Mouse (Mus musculus) embryo, embryonic 10.5 days (tissue): ENCODE measurements around the gene Arhgef10l.

Source experiments
- DNase-seq: peaks from one replicate; pipeline ENCODE4 v3.0.0-alpha.2; 2015; ENCODE audit warnings: low spot score

Arhgef10l gene

DNA sequence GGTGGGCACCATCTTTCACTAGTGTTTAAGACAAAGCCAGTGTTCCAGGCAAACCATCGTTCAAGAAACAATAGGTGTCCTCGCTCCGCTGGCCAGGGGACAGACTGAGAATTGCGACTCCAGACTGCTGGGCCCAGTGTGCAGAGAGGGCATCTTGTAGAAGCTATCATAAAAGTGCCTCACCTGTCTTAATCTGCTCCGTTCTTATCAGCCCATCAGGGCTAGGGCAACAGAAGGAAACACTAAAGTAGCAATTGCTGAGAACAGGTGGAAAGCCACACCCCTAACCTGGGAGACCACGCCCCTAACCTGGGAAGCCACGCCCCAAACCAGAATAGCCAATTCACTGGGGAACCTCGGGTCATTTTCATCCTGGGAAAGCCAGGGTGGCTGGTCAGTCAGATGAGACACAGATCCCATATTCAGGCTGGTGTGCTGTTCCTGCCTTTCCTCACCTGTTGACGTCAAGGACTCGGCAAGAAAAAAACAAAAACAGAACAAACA is 140.1 kb downstream of the Arhgef10l start:
- DNase-seq = no peak

DNA sequence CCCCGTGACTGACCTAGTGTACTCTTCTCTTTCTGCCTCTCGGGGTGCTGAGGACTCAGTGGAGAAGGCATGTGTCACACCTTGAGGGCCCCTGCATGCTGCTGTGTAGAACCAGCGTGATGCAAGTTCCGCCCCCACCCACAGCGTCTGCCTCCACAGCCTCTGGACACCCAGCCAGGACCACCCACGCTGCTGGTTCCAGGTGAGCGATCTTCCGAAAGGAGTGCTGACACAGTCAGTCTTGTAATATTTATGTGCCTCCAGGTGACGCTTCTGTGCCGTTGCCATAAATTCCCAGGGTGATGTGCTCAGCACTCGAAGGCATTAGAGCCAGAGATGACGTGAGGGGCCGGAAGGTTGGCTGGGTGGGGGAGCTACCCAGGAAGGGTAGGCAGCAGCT is 140.9 kb downstream of the Arhgef10l start:
- no peak for DNase-seq

DNA sequence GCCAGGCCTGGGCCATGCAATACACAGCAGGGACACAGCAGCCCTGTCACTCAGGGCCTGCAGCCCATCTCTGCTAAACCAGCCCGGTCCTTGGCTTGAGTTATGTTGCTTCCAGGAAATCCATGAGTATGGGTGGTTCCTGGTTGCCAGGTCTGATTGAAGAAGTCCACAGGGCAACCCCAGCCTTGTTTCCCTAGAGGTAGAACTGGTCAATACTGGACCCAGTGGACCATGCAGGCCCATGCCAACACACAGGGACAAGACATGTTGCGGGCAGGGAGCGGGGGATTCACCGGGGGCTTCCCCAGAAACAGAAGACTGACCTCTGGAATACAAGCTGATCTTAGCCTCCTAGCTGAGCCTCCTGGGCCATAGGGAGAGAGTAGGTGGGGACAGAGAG is 142.9 kb downstream of the Arhgef10l start:
- DNase-seq = no peak

DNA sequence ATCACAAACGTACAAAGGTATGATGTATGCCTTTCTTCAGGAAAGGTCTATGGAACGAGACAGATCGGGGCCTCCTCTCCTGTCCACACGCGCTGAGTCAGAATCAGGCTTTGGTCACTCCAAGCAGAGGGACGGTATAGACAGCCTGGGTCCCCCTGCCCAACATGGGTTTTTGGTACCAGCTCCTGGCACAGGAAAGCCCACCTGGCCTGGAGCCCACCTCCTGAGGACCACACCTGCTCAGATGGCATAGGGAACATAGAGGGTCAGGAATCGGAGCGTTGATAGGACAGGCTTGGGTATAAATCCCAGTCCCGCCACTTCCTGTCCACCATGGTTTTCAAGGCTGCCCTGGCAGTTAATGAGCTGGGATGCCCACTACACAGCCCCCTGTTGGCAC is 145.1 kb downstream of the Arhgef10l start:
- DNase-seq = no peak

DNA sequence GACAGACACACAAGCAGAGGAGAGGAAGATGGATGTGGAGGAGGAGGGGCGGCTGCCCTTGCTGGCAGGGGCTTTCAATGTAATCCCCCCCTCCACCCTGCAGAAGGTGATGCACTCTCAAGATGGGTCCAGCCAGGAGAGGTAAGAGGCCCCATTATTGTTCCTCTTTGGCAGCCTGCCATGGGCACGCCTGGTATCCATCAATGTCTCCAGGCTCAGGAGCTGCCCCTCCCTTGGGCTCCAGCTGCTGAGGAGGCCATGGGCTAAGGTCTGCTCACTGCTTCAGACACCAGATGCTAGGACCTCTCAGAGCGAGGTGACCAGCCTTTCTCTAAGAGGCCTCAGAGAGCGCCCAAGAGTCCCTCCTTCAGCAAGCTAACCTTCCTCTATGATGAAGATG is 152.0 kb downstream of the Arhgef10l start:
- no peak for DNase-seq

DNA sequence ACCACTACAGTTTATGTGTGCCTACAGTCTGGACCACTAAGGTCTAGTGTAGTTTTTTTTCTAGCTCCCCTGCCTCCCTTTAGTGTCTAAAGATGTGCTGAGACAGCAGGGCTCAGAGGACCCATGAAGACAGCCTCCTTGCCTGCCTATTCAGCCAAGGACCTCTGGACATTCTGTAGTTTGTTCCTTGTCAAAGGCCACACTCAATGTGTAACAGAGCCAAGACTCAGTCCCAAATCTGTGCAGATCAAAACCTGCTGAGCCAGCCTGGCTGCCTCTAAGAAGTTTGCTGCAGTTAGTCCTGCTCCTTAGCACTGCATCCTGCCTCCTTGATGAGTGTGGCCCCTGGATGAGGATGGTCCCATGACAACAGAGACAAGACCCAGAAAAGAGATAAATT is 156.0 kb downstream of the Arhgef10l start:
- no peak for DNase-seq

DNA sequence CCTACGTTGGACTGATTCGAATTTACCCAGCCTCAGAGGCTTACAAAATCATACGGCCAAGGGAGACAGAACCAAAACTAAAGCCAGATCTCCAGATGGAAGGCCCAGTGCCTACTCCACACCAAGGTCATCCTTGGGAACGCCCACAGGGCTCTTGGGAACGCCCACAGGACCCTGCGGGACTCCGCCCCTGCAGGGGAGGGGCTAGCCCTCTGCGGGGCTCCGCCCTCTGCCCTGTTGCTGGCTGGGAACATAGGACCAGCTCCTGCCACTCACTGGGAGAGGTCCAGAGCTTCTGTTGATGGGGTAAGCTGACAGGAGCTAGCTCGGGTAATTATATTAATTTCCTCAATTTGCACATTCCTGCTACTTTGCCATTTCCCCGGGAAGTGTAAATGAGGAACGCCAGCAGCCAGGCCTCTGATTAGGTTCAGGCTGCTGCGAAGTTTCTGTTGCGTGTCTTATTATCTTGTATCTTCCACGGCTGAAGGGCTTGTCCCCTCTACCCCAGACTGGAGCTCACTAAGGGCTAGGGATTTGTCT is 158.6 kb downstream of the Arhgef10l start:
- DNase-seq = peak; percentile 54

DNA sequence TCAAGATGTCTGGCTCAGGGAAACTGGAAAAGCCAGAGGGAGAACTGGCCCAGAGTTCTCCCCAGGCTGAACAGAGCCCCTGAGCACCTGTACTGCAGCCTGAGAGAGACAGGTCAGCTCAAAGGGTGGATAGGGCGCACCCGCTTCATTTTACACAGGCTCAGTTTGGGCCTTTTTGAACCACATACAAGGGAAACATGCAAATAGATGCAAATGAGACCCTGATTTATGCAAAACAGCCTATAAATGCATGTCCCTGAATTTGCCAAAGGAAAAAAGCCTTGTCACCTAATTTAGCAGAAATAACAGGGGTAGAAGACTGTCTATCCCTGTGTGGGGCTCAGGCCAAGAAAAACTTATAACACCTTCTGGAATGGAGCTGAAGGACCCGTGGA is 160.2 kb downstream of the Arhgef10l start:
- DNase-seq = no peak

DNA sequence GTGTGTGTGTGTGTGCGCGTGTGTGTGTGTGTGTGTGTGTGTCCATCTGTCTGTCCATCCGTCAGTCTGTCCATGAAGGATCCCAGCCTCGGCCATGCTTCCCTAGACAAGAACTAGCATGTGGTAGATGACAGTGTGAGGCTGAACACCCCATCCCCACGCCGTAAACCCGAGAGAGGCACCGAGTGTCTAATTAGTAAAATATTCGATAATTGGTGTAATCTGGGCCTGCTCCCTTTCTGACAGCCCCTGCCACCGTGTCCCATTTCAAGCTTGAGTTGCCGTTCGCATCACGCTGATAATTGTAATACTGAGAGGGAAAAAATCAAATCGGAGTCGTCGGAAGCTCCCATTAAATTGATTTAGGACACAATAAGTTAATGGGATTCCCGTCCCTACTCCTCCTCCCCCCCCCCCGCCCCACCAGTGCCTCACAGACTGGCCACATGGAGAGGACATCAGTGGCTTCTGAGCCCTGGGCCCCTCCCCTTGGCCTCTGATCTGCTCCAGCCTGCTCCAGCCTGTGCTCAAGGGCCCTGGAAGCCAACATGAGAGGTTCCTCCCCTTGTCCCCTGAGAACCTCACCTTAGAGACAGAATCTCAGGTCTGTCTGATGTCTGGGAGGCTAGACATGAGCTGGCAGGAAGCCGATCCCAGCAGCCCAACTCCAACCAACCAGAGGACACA is 160.7 kb downstream of the Arhgef10l start:
- DNase-seq = no peak

DNA sequence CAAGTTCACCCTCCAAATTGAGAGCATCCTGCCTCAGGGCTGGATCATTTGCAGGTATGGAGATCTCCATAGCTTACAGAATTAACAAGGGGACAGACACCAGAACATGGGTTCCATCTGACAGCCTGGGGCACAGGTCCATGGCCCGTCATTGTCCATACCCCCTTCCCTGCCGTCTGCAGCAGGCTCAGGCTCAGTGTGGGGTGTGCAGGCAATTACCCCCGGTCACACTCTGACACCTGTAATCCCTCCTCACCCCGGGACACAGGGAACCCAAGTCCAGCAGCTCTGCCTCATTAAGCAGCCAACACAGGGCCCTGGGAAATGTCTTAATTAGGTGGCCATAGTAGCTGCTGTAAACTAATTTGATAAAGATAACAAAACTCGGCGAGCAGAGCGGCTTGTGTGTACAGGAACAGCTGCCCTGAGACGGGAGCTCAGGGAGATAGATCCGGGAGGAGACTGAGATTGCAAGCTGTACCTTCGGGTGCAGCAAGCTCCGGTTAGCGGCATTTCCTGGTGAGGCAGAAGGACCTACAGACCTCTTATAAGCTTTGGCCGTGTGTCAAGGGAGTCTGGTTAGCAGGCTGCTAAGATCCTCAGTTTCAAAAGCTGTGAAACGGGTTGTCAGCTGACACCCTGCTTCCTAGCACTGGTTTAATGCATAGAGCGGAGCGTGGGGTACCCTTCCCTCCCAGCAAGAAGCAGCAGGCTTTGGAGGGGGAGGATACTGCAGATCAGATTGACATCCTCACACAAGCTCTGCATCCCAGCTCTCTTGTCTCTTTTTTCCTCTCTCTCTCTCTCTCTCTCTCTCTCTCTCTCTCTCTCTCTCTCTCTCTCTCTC is 161.5 kb downstream of the Arhgef10l start:
- no peak for DNase-seq

DNA sequence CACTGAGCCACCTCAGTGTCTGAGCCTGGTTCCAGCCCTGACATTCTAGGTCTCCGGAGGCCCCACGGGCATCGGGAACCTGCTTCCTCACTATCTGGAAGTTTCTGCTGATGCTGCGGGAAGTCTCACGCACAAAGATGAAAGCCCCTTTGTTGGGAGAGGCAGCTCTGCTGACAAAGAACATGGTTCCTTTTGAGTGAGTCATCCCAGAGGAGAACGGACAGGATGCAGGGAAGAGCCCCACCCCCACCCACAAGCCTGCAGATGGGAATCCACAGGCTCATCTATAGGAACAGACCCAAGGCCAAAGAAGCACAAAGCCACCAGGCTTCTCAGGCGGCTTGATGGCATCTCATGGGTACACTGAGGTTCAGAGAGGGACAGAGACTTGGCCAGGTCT is 165.0 kb downstream of the Arhgef10l start:
- DNase-seq = no peak

DNA sequence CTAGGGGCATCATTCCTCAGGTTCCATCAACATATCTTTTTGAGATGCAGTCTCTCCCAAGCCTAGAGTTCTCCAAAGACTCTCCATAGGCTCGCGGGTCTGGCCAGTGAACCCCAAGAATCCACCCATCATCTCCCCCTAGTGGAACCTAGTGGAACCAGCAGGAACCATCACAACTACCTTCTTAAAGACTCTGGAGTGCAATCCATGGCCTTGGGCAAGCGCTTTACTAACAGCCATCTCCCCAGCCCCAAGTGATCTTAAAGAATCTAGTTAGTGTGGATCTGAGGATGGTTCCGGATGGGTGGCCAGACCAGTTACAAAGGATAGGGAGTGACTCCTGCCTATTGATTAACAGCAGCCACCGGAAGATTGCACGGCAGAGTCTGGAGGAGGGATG is 166.2 kb downstream of the Arhgef10l start:
- no peak for DNase-seq

DNA sequence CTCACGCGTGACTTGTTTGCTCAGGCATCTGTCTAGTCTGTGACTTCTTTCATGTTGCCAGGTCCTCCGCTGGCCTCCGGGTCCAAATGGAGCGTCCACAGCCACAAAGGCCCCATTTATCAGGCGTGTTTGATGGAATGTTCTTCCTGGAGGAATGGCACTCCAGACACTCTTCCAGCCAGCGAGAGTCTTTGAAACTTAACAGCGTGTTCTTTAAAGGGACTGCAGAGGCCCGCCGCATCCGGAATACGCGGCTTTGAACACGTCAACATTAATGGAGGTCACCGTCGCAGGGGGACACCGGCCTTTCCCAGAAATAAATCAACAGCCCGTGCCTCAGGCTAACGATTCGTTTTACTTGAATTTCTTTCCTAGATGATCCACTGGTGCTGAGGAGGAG is 168.6 kb downstream of the Arhgef10l start:
- DNase-seq = peak; percentile 54

DNA sequence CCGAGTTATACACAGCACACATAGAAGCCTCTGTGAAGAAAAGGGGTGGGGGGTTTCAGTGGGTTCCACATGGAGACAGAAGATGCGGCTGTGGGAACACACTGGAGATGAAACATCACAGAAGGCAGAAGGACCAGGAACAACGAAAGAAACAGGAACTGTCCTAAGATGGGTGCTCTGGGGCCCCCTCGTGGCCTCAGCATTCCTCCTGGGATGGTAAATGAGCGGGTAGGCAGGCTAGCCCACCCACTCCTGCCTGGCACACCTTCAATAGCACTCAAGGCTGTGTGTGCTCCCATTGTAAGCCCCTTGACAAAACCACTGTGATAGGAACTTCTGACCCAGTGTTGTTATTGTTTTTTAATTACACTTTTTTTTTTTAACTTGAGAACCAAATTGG is 174.3 kb downstream of the Arhgef10l start:
- DNase-seq = no peak

DNA sequence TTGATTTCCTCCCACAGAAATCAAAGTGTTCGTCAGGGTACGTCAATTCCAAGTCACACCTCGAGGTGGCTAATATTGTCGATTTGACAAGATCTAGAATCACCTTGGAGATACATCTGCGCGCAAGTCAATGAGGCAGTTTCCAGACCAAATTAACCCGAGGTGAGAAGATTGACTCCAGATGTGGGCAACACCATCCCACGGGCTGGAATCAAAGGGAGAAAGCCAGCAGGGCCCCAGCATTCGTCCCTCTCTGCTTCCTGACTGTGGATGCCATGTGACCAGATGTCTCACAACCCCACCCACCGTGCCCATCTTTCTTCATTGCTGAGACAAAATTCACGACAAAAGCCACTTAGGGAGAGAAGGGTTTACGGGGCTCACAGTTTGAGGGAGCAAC is 180.4 kb downstream of the Arhgef10l start:
- DNase-seq = peak; percentile 32

DNA sequence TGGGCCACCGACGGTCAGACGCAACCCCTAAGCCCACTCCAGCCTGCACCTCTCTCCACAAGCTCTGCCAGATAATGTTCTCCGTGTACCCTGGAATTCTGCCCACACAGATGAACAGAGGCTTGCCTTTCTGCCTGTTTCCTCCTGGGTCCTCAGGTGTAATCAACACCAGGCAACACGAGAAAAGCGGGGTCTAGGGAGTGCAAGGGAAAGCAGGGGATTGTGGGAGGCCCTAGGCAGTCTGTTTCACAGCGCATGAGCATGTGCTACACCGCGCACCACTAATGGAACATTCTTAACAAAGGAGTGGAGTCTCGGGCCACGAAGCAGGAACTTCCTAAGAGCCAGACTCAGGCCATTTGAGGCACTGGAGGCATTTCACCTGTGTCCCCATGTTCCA is 182.7 kb downstream of the Arhgef10l start:
- DNase-seq = no peak

DNA sequence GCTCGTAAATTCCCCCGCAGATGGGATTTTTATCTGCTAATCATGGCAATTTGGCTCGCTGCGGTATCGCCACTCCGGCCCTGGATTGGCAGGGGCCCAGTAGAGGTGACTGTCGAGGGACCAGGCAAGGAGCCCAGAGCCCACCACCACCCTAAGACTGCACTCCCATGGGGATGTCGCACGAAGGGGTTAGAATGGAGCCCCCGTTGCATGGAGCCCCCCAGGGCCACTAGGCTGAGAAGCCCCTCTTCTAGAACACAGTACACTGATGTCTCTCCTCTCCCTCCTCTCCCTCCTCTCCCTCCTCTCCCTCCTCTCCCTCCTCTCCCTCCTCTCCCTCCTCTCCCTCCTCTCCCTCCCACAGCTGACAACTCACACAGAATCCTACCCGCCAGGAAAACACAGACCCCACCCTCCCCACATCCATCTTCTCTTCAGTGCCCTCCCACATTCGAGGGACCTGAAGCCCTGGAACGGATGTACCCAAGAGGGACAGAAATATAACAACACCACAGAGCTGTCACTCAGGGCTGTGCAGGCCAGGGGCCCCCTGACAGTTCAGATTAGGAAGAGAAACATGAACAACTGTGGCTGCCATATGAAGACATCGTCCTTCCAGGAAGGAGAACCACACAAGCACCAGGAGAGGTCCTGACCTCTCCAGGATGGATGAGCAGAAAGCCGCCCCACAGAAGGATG is 185.3 kb downstream of the Arhgef10l start:
- DNase-seq = peak; percentile 24

DNA sequence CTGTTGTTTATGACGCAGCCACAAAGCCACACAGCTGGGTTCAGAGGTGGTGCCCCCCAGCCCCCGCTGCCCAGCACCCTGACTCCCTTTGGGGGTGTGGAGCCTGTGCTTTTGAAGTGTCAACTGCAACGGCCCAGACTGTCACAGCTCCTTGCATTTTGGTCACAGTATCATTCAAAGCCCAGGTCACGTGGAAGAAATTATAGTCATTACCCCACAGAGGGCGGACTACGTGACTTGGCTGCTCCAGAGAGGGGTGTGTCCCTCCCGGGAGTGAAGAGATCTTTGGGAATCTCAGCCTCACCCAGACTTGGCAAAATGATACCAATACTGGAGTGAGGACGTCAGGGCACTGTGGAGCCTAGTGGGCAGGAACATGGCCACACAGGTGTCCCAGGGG is 190.6 kb downstream of the Arhgef10l start:
- DNase-seq = no peak

DNA sequence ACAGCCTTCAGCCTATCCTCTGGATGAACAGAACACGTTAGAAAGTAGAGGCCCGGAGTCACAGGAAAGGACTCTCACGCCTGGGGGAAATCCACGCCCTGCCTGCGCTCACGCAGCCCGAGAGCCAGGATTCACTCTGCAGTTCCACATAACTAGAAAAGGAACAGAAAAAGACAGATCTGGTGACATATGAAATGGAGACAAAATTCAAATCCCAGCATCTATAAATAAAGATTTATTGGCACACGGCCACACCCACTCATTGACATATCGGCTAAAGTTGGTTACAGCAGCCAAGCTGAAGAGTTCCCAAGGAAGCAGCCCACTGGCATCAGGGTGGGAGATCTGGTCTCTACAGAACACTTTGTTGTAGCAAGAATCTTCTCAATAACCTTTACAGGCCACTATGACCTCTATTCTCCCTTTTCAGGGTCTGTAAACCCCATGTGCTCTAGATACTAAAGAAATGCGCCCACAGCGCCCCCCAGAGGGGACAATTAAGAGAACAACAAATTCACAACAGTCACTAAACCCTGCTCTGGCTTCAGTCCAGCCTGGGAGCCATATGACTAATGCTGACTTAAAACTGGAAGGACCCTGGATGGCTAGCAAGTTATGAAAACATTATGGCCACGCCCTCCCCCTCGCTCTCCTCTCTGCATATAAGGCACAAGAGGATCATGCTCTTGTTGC is 195.9 kb downstream of the Arhgef10l start:
- peak; percentile 39 for DNase-seq

DNA sequence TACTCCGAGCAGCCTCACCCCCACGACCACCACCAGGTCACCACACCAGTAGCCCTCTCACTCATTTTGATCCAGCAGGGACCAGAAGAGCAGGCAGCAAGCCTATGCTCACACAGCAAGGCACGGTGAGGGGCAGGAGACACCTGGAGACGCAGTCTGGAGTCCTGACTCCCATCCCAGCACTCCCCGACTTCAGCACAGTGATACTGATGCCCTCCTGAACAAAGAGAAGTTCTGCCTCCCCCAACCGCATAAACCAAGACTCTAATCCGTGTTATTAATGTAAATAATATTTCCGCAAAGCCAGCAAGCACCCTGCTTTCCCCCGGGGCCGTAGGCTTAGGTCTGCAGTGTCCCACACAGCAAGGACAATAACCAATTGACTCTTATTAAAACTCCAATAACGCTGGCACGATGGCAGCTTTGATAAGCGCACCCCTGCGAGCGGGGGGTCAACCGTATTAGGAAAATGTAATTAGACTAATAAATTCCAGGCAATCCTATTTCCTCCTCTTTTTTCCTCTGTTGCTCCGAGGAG is 198.5 kb downstream of the Arhgef10l start:
- no peak for DNase-seq
